Mouse (Mus musculus): Measurements from ENCODE around the gene Josd2. TPM values are rescaled to one million over a fixed set of nuclear protein-coding genes. Genes with fewer than 3 reads are reported as not detected.

The Josd2 gene
- polyA plus RNA-seq, 1 experiment from 2014 or later = 88.1 TPM

DNA sequence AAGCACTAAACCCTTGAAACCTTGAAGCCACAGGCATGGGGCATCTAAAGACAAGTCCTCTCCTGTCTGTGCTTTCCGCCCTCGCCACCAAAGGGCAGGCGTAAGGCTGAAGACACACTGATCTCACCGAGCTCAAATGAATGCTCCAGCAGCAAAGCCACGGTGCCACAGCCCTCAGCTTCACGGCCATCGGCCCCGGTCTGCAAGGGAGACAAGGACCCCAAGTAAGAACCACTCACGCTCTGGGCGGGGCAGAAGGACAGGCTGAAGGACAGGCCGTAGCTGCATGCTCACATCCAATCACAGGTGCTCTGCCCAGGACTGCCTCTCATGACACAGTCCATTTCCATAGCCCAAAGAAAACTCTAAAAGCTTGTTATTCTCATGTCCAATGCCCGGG is 26.9 kb downstream of the Josd2 start:
- Histone ChIP-seq H3K4me3 (ENCODE audit: low read length) (no peak overlapping the region), H3K9ac (replicated peaks; ENCODE audit: low read length) (no peak overlapping the region), H3K27ac (ENCODE audit: low read length) (no peak overlapping the region), H3K4me1 (ENCODE audit: insufficient read depth, low read length) (peaks cover 10% of the 10 kb centered on the region), H3K36me3 (ENCODE audit: insufficient read depth, low read length) (peaks cover 36% of the 10 kb centered on the region), H3K4me2 (replicated peaks; ENCODE audit: low read depth, low read length) (no peak overlapping the region), H3K9me3 (ENCODE audit: low read length) (no peaks in the 10 kb centered on the region), H3K27me3 (ENCODE audit: insufficient read depth, low read length) (no peaks in the 10 kb centered on the region)
- ATAC-seq (ENCODE audit: low FRiP score, low TSS enrichment) = no peak
- 93% methylated on average over 12 of the region's 12 CpGs for WGBS

DNA sequence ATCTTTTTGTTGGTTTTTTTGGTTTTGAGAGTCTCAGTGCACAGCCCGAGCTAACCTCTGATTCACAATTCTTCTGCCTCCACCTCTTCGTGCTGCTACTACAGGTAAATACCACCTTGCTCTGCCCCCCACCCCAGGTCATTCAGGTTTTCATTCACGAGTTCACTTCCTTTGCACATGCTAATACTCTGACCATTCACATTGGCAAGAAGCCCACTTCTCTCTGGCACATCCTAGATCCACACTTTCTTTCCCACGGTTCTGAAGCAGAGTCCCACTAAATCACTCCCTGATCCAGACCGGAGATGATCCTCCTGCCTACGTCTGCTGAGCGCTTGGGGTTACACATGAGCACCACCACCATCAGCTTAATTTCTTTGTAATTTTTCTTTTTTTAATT is 27.3 kb downstream of the Josd2 start:
- H3K4me3 ChIP-seq (ENCODE audit: low read length) = peak overlapping the region; percentile 77; the same call in 1 of the 2 replicates
- H3K4me1 ChIP-seq (ENCODE audit: insufficient read depth, low read length) = peaks cover 10% of the 10 kb centered on the region
- no peaks in the 10 kb centered on the region for H3K27me3 ChIP-seq (ENCODE audit: insufficient read depth, low read length)
- H3K9me3 ChIP-seq (ENCODE audit: low read length) = no peaks in the 10 kb centered on the region
- H3K4me2 ChIP-seq (replicated peaks; ENCODE audit: low read depth, low read length) = peak overlapping the region; percentile 93
- peak overlapping the region; percentile 93 for H3K9ac ChIP-seq (replicated peaks; ENCODE audit: low read length)
- H3K36me3 ChIP-seq (ENCODE audit: insufficient read depth, low read length) = peaks cover 32% of the 10 kb centered on the region
- no peak for ATAC-seq (ENCODE audit: low FRiP score, low TSS enrichment)
- H3K27ac ChIP-seq (ENCODE audit: low read length) = no peak overlapping the region
- WGBS = 80% methylated on average over 7 of the region's 7 CpGs

DNA sequence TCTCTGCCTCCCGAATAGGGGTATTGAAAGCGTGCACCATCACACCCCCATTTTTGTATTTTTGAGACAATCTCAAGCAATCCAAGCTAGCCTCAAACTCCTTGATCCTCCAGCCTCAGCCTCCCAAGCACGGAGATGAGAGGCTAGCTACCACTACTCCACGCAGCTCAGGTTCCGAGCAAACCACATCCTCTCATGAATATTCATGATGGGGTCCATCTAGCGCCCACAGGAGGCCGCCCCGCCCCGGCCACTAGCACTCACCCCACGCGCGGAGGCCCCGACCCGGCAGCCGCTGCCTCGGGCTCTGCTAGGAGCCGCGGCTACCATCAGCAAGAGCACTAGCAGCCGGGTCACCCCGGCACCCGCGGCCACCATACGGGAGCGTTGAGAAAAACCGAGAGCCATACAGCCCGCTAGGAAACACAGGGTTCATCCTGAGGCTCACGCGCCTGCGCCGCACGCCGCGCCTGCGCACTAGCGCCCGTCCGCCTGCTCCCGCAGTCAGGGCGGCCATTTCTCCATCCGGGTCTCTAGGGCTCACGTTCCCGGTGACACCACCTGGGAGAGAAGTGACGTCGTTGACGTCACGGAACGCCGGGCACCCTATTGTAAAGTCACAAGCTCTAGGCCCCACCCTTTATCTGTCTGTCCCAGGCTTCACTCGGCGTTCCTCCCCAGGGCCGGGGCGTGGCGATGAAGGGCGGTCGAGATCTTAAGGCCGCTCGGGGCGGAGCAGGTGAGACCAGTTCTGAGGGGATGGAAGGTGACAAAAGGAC is 28.4 kb downstream of the Josd2 start, which contains the start of the genes Emc10 and Fam71e1:
Emc10 (minus strand) TSS at position 538 of the 779 bp plus-strand sequence.
Fam71e1 (plus strand) TSS at position 590 of the 779 bp plus-strand sequence.
- under 1% methylated on average over 56 of the region's 58 CpGs for WGBS

DNA sequence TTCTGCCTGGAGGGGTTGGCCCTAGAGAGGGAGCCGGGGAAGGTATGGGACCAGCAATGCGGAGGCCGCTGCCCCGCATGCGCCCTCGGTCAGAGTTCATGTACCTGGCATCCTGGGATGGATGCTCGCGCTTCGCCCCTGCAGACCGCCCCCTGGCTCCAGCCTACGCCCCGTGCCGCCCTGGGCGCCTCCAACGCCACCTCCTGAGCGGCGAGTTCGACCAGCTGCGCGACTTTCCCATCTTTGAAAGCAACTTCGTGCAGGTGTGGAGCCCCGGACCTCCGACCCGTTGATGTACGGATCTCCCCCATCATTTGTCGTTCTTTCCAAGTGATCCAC is 29.0 kb downstream of the Josd2 start:
- peak overlapping the region; percentile 93 for H3K9ac ChIP-seq (replicated peaks; ENCODE audit: low read length)
- H3K4me3 ChIP-seq (ENCODE audit: low read length) = peak overlapping the region; percentile 77
- H3K4me2 ChIP-seq (replicated peaks; ENCODE audit: low read depth, low read length) = peak overlapping the region; percentile 93
- H3K27ac ChIP-seq (ENCODE audit: low read length) = peak overlapping the region; percentile 86
- under 1% methylated on average over 26 of the region's 26 CpGs for WGBS
- no peak for ATAC-seq (ENCODE audit: low FRiP score, low TSS enrichment)
- H3K27me3 ChIP-seq (ENCODE audit: insufficient read depth, low read length) = no peaks in the 10 kb centered on the region
- H3K4me1 ChIP-seq (ENCODE audit: insufficient read depth, low read length) = peaks cover 10% of the 10 kb centered on the region
- H3K9me3 ChIP-seq (ENCODE audit: low read length) = no peaks in the 10 kb centered on the region
- H3K36me3 ChIP-seq (ENCODE audit: insufficient read depth, low read length) = peaks cover 16% of the 10 kb centered on the region

More for the DNA sequence above, 28.4 kb downstream of the Josd2 start, which contains the start of the genes Emc10 and Fam71e1:
- Histone ChIP-seq H3K4me3 (ENCODE audit: low read length) (peak within 1 kb of the TSS; percentile 77), H3K36me3 (ENCODE audit: insufficient read depth, low read length) (peaks cover 21% of the 10 kb centered on the region), H3K27me3 (ENCODE audit: insufficient read depth, low read length) (no peaks in the 10 kb centered on the region), H3K4me1 (ENCODE audit: insufficient read depth, low read length) (peaks cover 10% of the 10 kb centered on the region), H3K9ac (replicated peaks; ENCODE audit: low read length) (peak within 1 kb of the TSS; percentile 93), H3K27ac (ENCODE audit: low read length) (peak within 1 kb of the TSS; percentile 97), H3K4me2 (replicated peaks; ENCODE audit: low read depth, low read length) (peak within 1 kb of the TSS; percentile 93), H3K9me3 (ENCODE audit: low read length) (no peaks in the 10 kb centered on the region)
- ATAC-seq (ENCODE audit: low FRiP score, low TSS enrichment) = peak; percentile 95

DNA sequence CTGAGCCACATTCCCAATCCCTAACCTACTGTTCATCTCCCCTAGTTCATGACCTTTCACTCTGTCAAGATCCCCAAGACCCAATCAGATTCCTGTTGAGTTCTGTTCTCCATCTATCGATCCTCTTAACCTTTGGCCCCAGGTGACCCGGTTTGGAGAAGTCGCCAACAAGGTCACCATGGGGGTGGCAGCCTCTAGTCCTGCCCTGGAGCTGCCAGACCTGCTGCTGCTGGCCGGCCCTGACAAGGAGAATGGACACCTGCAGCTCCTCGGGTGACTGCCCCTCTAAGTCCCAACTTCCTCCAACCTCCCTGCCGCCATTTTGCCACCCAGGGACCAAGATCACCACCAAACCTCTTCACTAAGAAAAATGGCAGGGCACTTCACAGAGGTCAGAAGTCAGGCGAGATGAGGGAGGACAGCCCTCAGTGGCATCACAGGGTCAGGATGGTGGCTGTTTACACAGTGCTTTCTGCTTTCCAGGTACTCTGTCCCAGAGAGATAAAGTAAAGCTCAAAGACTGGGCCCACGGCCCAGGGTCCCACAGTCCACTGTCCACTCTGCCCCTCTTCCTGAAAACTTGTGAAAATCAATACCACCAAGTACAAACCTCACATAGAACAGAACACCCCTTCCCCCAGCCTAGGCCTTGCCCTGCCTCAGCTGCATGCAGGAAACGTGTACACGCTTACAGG is 29.7 kb downstream of the Josd2 start:
- WGBS = 83% methylated on average over 10 of the region's 10 CpGs

DNA sequence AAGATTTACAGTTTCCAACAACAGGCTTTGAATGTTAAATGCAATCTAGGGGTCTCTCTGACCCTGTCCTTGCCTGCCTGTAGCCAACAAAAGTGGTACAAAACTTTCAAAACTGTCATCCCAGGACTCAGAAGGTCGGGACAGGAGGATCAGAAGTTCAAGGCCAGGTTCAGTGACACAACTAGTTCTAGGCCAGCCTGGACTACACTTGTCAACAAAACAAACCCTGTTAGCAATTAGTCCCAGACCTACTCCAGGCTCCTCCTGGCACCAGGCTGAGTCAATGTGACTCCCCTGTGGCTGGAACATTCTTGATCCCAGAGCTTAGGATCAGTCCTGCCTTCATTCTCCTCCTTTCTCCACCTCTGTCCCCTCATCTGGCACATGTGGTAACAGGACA is 31.1 kb downstream of the Josd2 start:
- 81% methylated on average over 1 of the region's 1 CpGs for WGBS
- H3K9ac ChIP-seq (replicated peaks; ENCODE audit: low read length) = no peak overlapping the region

More for the DNA sequence above, 29.7 kb downstream of the Josd2 start:
- Histone ChIP-seq H3K4me1 (ENCODE audit: insufficient read depth, low read length) (peaks cover 10% of the 10 kb centered on the region), H3K4me2 (replicated peaks; ENCODE audit: low read depth, low read length) (peak overlapping the region; percentile 93), H3K27me3 (ENCODE audit: insufficient read depth, low read length) (no peaks in the 10 kb centered on the region), H3K27ac (ENCODE audit: low read length) (no peak overlapping the region), H3K9ac (replicated peaks; ENCODE audit: low read length) (no peak overlapping the region), H3K36me3 (ENCODE audit: insufficient read depth, low read length) (peaks cover 8% of the 10 kb centered on the region), H3K4me3 (ENCODE audit: low read length) (peak overlapping the region; percentile 77), H3K9me3 (ENCODE audit: low read length) (no peaks in the 10 kb centered on the region)
- ATAC-seq (ENCODE audit: low FRiP score, low TSS enrichment) = no peak

DNA sequence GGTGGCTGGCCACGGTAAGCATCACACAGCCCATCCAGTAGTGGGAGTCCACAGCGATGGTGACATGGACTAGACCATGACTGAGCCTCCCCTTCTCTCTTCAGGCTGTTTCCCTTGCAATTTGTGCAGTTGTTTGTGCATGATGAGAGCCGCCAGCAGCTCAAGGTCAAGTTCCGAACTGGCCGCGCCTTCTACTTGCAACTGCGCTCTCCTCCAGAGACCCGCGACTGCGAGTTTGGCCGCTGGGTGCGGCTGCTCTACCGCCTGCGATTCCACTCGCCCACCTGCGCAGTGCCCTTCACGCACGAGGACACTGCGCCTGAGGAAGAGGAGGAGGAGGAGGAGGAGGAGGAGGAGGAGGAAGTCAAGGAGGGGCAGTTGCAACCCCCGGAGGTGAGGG is 32.3 kb downstream of the Josd2 start:
- WGBS = 61% methylated on average over 18 of the region's 20 CpGs
- peaks cover 8% of the 10 kb centered on the region for H3K4me1 ChIP-seq (ENCODE audit: insufficient read depth, low read length)
- no peak for ATAC-seq (ENCODE audit: low FRiP score, low TSS enrichment)

More for the DNA sequence above, 31.1 kb downstream of the Josd2 start:
- Histone ChIP-seq H3K27ac (ENCODE audit: low read length) (no peak overlapping the region), H3K4me1 (ENCODE audit: insufficient read depth, low read length) (peaks cover 10% of the 10 kb centered on the region), H3K27me3 (ENCODE audit: insufficient read depth, low read length) (no peaks in the 10 kb centered on the region), H3K9me3 (ENCODE audit: low read length) (no peaks in the 10 kb centered on the region), H3K4me2 (replicated peaks; ENCODE audit: low read depth, low read length) (no peak overlapping the region), H3K4me3 (ENCODE audit: low read length) (no peak overlapping the region), H3K36me3 (ENCODE audit: insufficient read depth, low read length) (no peaks in the 10 kb centered on the region)
- ATAC-seq (ENCODE audit: low FRiP score, low TSS enrichment) = no peak

DNA sequence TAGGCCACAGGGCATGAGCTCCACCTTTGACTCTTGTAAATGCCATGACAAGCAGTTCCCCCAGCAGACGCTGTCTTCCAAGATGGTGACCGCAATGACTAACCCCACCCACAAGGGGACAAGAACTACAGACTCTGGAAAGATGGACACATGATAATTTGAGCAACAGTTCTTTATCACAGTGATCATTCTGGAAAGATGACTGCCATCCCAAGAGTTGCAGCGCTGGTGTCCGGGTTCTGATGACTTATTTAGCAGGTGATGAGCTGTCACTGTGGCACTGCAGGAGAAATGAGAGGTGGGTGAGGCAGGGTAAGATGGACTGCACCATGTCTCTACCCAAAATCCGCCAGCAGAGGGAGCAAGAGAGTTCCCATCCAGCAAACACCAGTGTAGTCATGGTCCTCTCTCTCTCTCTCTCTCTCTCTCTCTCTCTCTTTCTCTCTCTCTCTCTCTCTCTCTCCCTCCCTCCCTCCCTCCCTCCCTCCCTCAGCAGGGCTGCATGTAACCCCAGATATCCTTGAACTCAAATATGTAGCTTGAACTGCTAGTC is 33.9 kb downstream of the Josd2 start:
- no peak overlapping the region for H3K4me3 ChIP-seq (ENCODE audit: low read length)
- H3K27ac ChIP-seq (ENCODE audit: low read length) = no peak overlapping the region
- H3K4me2 ChIP-seq (replicated peaks; ENCODE audit: low read depth, low read length) = no peak overlapping the region
- no peaks in the 10 kb centered on the region for H3K36me3 ChIP-seq (ENCODE audit: insufficient read depth, low read length)
- no peaks in the 10 kb centered on the region for H3K9me3 ChIP-seq (ENCODE audit: low read length)
- H3K27me3 ChIP-seq (ENCODE audit: insufficient read depth, low read length) = no peaks in the 10 kb centered on the region
- H3K9ac ChIP-seq (replicated peaks; ENCODE audit: low read length) = no peak overlapping the region
- WGBS = 38% methylated on average over 5 of the region's 5 CpGs
- H3K4me1 ChIP-seq (ENCODE audit: insufficient read depth, low read length) = no peaks in the 10 kb centered on the region
- no peak for ATAC-seq (ENCODE audit: low FRiP score, low TSS enrichment)

More for the DNA sequence above, 32.3 kb downstream of the Josd2 start:
- no peak overlapping the region; the same call in 1 of the 2 replicates for H3K9ac ChIP-seq (replicated peaks; ENCODE audit: low read length)
- H3K4me2 ChIP-seq (replicated peaks; ENCODE audit: low read depth, low read length) = no peak overlapping the region
- no peaks in the 10 kb centered on the region for H3K9me3 ChIP-seq (ENCODE audit: low read length)
- H3K36me3 ChIP-seq (ENCODE audit: insufficient read depth, low read length) = no peaks in the 10 kb centered on the region
- H3K27ac ChIP-seq (ENCODE audit: low read length) = no peak overlapping the region
- no peaks in the 10 kb centered on the region for H3K27me3 ChIP-seq (ENCODE audit: insufficient read depth, low read length)
- H3K4me3 ChIP-seq (ENCODE audit: low read length) = no peak overlapping the region

DNA sequence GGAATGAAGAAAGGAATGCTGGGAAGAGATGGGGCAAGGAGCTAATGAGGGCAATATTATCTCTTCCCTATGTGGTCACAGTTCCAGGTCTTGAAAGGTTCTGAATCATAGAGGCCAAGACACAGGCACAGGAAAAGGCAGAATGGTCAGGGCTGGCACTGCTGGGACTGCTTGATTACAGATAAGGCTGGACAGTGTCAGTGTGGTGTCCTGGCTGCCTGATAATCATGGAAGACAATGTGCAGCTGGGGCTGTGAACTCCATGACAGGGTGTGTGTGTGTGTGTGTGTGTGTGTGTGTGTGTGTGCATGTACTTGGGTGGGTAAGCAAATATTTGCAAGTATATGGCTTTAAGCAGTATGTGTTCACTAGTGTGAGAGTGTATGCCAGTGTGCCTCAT is 39.7 kb downstream of the Josd2 start:
- no peak overlapping the region for H3K27ac ChIP-seq (ENCODE audit: low read length)
- no peak for ATAC-seq (ENCODE audit: low FRiP score, low TSS enrichment)
- peaks cover 6% of the 10 kb centered on the region; the same call in 1 of the 2 replicates for H3K27me3 ChIP-seq (ENCODE audit: insufficient read depth, low read length)
- H3K4me1 ChIP-seq (ENCODE audit: insufficient read depth, low read length) = no peaks in the 10 kb centered on the region
- no peak overlapping the region for H3K4me2 ChIP-seq (replicated peaks; ENCODE audit: low read depth, low read length)
- H3K9ac ChIP-seq (replicated peaks; ENCODE audit: low read length) = no peak overlapping the region
- no peak overlapping the region for H3K4me3 ChIP-seq (ENCODE audit: low read length)
- H3K36me3 ChIP-seq (ENCODE audit: insufficient read depth, low read length) = no peaks in the 10 kb centered on the region
- no peaks in the 10 kb centered on the region for H3K9me3 ChIP-seq (ENCODE audit: low read length)
